Mouse (Mus musculus): Measurements from ENCODE around the gene Slc25a17. TPM values are rescaled to one million over a fixed set of nuclear protein-coding genes. Genes with fewer than 3 reads are reported as not detected.

Slc25a17 gene
- polyA plus RNA-seq, 1 experiment from 2014 or later, result 105 TPM

DNA sequence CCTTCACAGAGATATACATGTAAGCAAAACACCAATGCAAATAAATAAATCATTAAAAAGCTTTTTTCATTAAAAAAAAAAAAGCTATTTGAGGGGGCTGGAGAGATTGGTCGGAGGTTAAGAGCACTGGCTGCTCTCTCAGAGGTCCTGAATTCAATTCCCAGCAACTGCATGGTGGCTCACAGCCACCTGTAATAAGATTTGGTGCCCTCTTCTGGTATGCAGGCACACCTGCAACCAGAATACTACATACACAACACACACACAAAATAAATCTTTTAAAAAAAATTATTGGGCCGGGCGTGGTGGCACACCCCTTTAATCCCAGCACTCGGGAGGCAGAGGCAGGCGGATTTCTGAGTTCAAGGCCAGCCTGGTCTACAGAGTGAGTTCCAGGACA, 25.7 kb upstream of the Slc25a17 start:
- no peak for ATAC-seq (replicated peaks; ENCODE audit: low FRiP score)
- 92% methylated on average over 5 of the region's 5 CpGs for WGBS
- H3K9me3 ChIP-seq (ENCODE audit: control insufficient read depth, low read length), result no peaks in the 10 kb centered on the region

GRCm38 (mm10) chr15:81378845-81379244, 18.2 kb upstream of the Slc25a17 start:
- WGBS, result 94% methylated on average over 2 of the region's 2 CpGs
- H3K36me3 ChIP-seq (ENCODE audit: control insufficient read depth, insufficient read depth, low read length), result peaks cover 5% of the 10 kb centered on the region; the same call in 1 of the 2 replicates
- no peaks in the 10 kb centered on the region for H3K4me1 ChIP-seq (replicated peaks; ENCODE audit: control insufficient read depth, insufficient read depth, low read length)

More for the DNA sequence above, 25.7 kb upstream of the Slc25a17 start:
- Histone ChIP-seq H3K4me3 (ENCODE audit: low read depth, low read length) (no peak overlapping the region), H3K27me3 (ENCODE audit: control insufficient read depth, insufficient read depth, low read length) (no peaks in the 10 kb centered on the region), H3K27ac (ENCODE audit: low read depth, low read length) (no peak overlapping the region), H3K9ac (ENCODE audit: low read length) (no peak overlapping the region), H3K36me3 (ENCODE audit: control insufficient read depth, insufficient read depth, low read length) (peaks cover 8% of the 10 kb centered on the region; the same call in 1 of the 2 replicates), H3K4me2 (ENCODE audit: low read depth, low read length, severe bottlenecking) (no peak overlapping the region), H3K4me1 (replicated peaks; ENCODE audit: control insufficient read depth, insufficient read depth, low read length) (no peaks in the 10 kb centered on the region)
- DNase-seq (ENCODE audit: low spot score), result no peak

GRCm38 (mm10) chr15:81374621-81375020, 14.0 kb upstream of the Slc25a17 start:
- Histone ChIP-seq H3K27ac (ENCODE audit: low read depth, low read length) (no peak overlapping the region), H3K9me3 (ENCODE audit: control insufficient read depth, low read length) (no peaks in the 10 kb centered on the region), H3K36me3 (ENCODE audit: control insufficient read depth, insufficient read depth, low read length) (peaks cover 8% of the 10 kb centered on the region), H3K27me3 (ENCODE audit: control insufficient read depth, insufficient read depth, low read length) (no peaks in the 10 kb centered on the region), H3K9ac (ENCODE audit: low read length) (no peak overlapping the region), H3K4me1 (replicated peaks; ENCODE audit: control insufficient read depth, insufficient read depth, low read length) (no peaks in the 10 kb centered on the region), H3K4me2 (ENCODE audit: low read depth, low read length, severe bottlenecking) (no peak overlapping the region), H3K4me3 (ENCODE audit: low read depth, low read length) (no peak overlapping the region)
- WGBS, result 93% methylated on average over 11 of the region's 11 CpGs
- DNase-seq (ENCODE audit: low spot score), result no peak
- no peak for ATAC-seq (replicated peaks; ENCODE audit: low FRiP score)

More at GRCm38 (mm10) chr15:81378845-81379244, 18.2 kb upstream of the Slc25a17 start:
- Histone ChIP-seq H3K27ac (ENCODE audit: low read depth, low read length) (no peak overlapping the region), H3K9ac (ENCODE audit: low read length) (no peak overlapping the region), H3K9me3 (ENCODE audit: control insufficient read depth, low read length) (no peaks in the 10 kb centered on the region), H3K27me3 (ENCODE audit: control insufficient read depth, insufficient read depth, low read length) (no peaks in the 10 kb centered on the region), H3K4me3 (ENCODE audit: low read depth, low read length) (no peak overlapping the region), H3K4me2 (ENCODE audit: low read depth, low read length, severe bottlenecking) (no peak overlapping the region)
- DNase-seq (ENCODE audit: low spot score) (no peak), ATAC-seq (replicated peaks; ENCODE audit: low FRiP score) (no peak)

GRCm38 (mm10) chr15:81370356-81370755, 9.7 kb upstream of the Slc25a17 start:
- no peak for DNase-seq (ENCODE audit: low spot score)
- ATAC-seq (replicated peaks; ENCODE audit: low FRiP score), result no peak
- Histone ChIP-seq H3K4me3 (ENCODE audit: low read depth, low read length) (no peak overlapping the region), H3K9ac (ENCODE audit: low read length) (no peak overlapping the region), H3K36me3 (ENCODE audit: control insufficient read depth, insufficient read depth, low read length) (peaks cover 5% of the 10 kb centered on the region), H3K4me2 (ENCODE audit: low read depth, low read length, severe bottlenecking) (no peak overlapping the region), H3K9me3 (ENCODE audit: control insufficient read depth, low read length) (no peaks in the 10 kb centered on the region), H3K27me3 (ENCODE audit: control insufficient read depth, insufficient read depth, low read length) (no peaks in the 10 kb centered on the region), H3K4me1 (replicated peaks; ENCODE audit: control insufficient read depth, insufficient read depth, low read length) (no peaks in the 10 kb centered on the region), H3K27ac (ENCODE audit: low read depth, low read length) (no peak overlapping the region)
- WGBS, result 38% methylated on average over 1 of the region's 1 CpGs

DNA sequence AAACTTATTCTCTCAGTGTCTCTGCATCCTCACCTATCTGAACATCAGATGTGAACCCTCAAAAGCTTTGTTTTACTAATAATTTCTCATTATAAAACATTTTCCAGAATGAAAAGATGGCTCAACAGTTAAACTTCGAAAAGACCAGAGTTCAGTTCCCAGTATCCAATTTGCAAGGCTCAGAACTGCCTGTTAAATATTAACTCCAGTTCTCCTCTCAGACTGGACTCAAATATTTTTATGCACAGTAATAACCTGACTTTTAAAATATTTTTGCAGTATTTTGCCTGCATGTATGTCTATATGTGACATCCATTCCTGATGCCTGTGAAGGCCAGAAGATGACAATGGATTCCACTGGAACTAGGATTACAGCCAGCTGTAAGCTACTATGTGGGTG, 8.0 kb upstream of the Slc25a17 start:
- Histone ChIP-seq H3K4me1 (replicated peaks; ENCODE audit: control insufficient read depth, insufficient read depth, low read length) (no peaks in the 10 kb centered on the region), H3K4me2 (ENCODE audit: low read depth, low read length, severe bottlenecking) (no peak overlapping the region), H3K4me3 (ENCODE audit: low read depth, low read length) (no peak overlapping the region), H3K9me3 (ENCODE audit: control insufficient read depth, low read length) (no peaks in the 10 kb centered on the region), H3K9ac (ENCODE audit: low read length) (no peak overlapping the region), H3K36me3 (ENCODE audit: control insufficient read depth, insufficient read depth, low read length) (peaks cover 5% of the 10 kb centered on the region), H3K27me3 (ENCODE audit: control insufficient read depth, insufficient read depth, low read length) (no peaks in the 10 kb centered on the region), H3K27ac (ENCODE audit: low read depth, low read length) (no peak overlapping the region)
- DNase-seq (ENCODE audit: low spot score), result no peak
- no peak for ATAC-seq (replicated peaks; ENCODE audit: low FRiP score)
- 91% methylated on average over 1 of the region's 1 CpGs for WGBS

DNA sequence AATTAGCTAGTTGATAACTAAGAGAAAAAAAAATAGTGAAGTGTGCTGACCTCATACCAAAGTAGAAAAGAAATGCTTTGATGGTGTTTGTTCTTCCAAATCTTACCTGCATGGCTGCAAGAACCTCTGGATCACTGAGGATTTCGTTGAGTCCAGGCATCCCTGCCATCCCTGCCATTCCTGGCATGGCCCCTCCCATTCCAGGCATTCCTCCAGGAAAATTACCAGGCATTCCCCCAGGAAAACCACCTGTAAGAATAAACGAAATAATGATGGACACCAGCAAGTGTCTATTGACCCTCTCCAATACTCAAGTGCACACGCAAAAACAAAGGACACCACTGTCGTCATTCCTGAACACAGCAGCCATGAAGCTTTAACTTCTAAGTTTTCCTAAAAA, 5.6 kb upstream of the Slc25a17 start:
- WGBS, result 86% methylated on average over 4 of the region's 4 CpGs
- DNase-seq (ENCODE audit: low spot score) (no peak), ATAC-seq (replicated peaks; ENCODE audit: low FRiP score) (no peak)
- Histone ChIP-seq H3K36me3 (ENCODE audit: control insufficient read depth, insufficient read depth, low read length) (peaks cover 2% of the 10 kb centered on the region), H3K4me1 (replicated peaks; ENCODE audit: control insufficient read depth, insufficient read depth, low read length) (no peaks in the 10 kb centered on the region; the same call in 1 of the 2 replicates), H3K4me2 (ENCODE audit: low read depth, low read length, severe bottlenecking) (no peak overlapping the region), H3K27me3 (ENCODE audit: control insufficient read depth, insufficient read depth, low read length) (no peaks in the 10 kb centered on the region), H3K9ac (ENCODE audit: low read length) (no peak overlapping the region), H3K27ac (ENCODE audit: low read depth, low read length) (no peak overlapping the region), H3K4me3 (ENCODE audit: low read depth, low read length) (no peak overlapping the region), H3K9me3 (ENCODE audit: control insufficient read depth, low read length) (no peaks in the 10 kb centered on the region)

DNA sequence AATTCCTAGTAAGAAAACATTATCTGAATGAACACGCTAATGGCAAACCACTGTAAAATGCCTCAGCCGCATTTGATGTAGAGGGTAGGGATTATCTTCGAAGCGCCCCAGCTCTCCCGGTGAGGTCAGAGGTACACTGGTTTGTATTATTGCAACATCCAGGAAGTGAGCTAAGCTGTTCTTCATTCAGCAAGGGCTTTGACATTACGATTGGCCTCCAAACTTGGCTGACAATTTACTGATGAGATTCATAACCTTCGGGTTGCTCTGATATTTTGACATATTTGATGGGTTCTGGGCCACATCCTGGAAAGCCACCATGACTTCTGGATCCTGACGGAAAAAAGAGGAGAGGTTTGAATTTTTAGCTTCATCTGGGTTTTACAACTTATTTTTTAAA, 4.6 kb upstream of the Slc25a17 start:
- Histone ChIP-seq H3K27ac (ENCODE audit: low read depth, low read length) (no peak overlapping the region), H3K36me3 (ENCODE audit: control insufficient read depth, insufficient read depth, low read length) (no peaks in the 10 kb centered on the region; the same call in 1 of the 2 replicates), H3K9me3 (ENCODE audit: control insufficient read depth, low read length) (no peaks in the 10 kb centered on the region), H3K4me3 (ENCODE audit: low read depth, low read length) (no peak overlapping the region), H3K4me1 (replicated peaks; ENCODE audit: control insufficient read depth, insufficient read depth, low read length) (no peaks in the 10 kb centered on the region; the same call in 1 of the 2 replicates), H3K27me3 (ENCODE audit: control insufficient read depth, insufficient read depth, low read length) (no peaks in the 10 kb centered on the region), H3K4me2 (ENCODE audit: low read depth, low read length, severe bottlenecking) (no peak overlapping the region), H3K9ac (ENCODE audit: low read length) (no peak overlapping the region)
- DNase-seq (ENCODE audit: low spot score) (no peak), ATAC-seq (replicated peaks; ENCODE audit: low FRiP score) (no peak)
- 96% methylated on average over 8 of the region's 8 CpGs for WGBS

DNA sequence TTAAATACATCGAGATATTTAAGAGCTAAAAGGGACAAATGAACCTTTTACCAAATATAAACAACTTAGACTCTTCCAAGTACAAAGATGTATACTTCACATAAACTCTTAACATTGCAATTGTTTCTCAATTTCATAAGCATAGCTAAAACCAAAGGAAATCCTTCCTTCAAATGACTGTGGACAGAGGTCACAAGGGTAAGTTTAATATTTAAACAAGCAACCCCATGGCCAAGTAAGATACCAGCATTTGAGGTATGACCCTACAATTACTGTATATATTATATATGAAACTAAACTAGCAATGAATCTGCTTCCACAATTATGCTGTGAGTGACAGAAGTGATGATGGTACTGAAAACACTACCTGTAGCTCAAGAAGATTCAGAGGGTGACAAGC, 3.7 kb upstream of the Slc25a17 start:
- H3K36me3 ChIP-seq (ENCODE audit: control insufficient read depth, insufficient read depth, low read length), result no peaks in the 10 kb centered on the region; the same call in 1 of the 2 replicates

GRCm38 (mm10) chr15:81362501-81362900, 1.9 kb upstream of the Slc25a17 start:
- Histone ChIP-seq H3K9ac (ENCODE audit: low read length) (no peak overlapping the region), H3K27ac (ENCODE audit: low read depth, low read length) (no peak overlapping the region), H3K4me3 (ENCODE audit: low read depth, low read length) (no peak overlapping the region), H3K4me2 (ENCODE audit: low read depth, low read length, severe bottlenecking) (no peak overlapping the region), H3K4me1 (replicated peaks; ENCODE audit: control insufficient read depth, insufficient read depth, low read length) (peaks cover 3% of the 10 kb centered on the region; the same call in 1 of the 2 replicates), H3K36me3 (ENCODE audit: control insufficient read depth, insufficient read depth, low read length) (no peaks in the 10 kb centered on the region; the same call in 1 of the 2 replicates), H3K9me3 (ENCODE audit: control insufficient read depth, low read length) (no peaks in the 10 kb centered on the region), H3K27me3 (ENCODE audit: control insufficient read depth, insufficient read depth, low read length) (no peaks in the 10 kb centered on the region)
- 88% methylated on average over 1 of the region's 1 CpGs for WGBS
- DNase-seq (ENCODE audit: low spot score), result no peak
- ATAC-seq (replicated peaks; ENCODE audit: low FRiP score), result no peak

More for the DNA sequence above, 3.7 kb upstream of the Slc25a17 start:
- Histone ChIP-seq H3K27ac (ENCODE audit: low read depth, low read length) (no peak overlapping the region), H3K4me2 (ENCODE audit: low read depth, low read length, severe bottlenecking) (no peak overlapping the region), H3K4me1 (replicated peaks; ENCODE audit: control insufficient read depth, insufficient read depth, low read length) (peaks cover 3% of the 10 kb centered on the region; the same call in 1 of the 2 replicates), H3K4me3 (ENCODE audit: low read depth, low read length) (no peak overlapping the region), H3K27me3 (ENCODE audit: control insufficient read depth, insufficient read depth, low read length) (no peaks in the 10 kb centered on the region), H3K9me3 (ENCODE audit: control insufficient read depth, low read length) (no peaks in the 10 kb centered on the region), H3K9ac (ENCODE audit: low read length) (no peak overlapping the region)
- no peak for DNase-seq (ENCODE audit: low spot score)
- 97% methylated on average over 1 of the region's 1 CpGs for WGBS
- no peak for ATAC-seq (replicated peaks; ENCODE audit: low FRiP score)
